Mouse (Mus musculus): Measurements from ENCODE around the gene Ets1.

- TF ChIP-seq CTCF (IDR thresholded peaks at IDR 0.05) (peak; percentile 65), EP300 (IDR thresholded peaks at IDR 0.05) (no peak)
Observed at GRCm38 (mm10) chr9:32666611-32667517, 30.8 kb downstream of the Ets1 start.
